Mouse (Mus musculus) urinary bladder, postnatal 10 days (tissue): Measurements from ENCODE around the gene Ankrd55.

ENCODE experiments used
- DNase-seq: peaks from one replicate; pipeline ENCODE4 v3.0.0; 2022; ENCODE audit warnings: low spot score

The Ankrd55 gene

DNA sequence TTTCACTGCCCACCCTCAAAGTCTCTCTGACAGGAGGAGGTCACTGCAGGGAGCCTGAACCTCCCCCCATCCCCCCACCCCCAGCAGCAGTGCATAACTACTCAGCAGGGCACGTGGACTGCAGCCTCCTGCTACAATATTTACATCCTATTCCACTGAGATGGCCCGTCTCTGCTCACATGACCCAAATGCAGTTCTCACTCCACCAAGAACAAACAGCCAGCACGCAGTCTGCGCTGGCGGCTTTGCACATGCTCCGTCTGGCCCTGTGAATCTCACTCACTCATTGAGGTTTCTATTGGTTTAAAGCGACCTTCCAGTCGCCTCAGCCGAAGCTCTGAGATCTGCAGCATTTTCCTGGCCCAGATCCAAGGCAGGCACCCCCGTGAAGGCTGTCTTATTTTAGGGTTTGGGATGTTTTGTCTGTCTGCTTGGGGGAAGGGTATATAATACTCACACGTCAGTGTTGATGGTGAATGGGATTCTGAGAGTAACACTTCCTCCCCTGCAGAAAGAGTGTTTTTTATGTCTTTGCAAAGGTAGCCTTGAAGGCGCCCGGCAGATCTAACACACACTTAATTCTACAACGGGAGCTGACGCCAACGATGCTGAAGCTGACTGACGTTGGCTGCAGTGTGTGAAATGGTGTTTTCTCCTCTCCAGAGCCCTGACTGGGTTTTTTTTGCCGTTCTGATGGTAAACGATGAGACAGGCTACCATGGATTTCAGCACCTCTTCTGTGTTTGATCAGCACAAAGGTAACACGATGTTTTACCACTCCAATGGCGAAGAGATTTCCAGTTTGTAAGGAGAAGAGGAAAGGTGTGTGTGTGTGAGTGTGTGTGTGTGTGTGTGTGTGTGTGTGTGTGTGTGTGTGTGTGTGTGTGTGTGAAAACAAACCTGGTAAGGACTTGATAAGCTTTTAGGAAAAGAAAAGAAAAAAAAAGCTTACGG, at the start of gene Ankrd55:
Gene Ankrd55 (plus strand): TSS at position 227 of the 954 bp plus-strand sequence.
- DNase-seq, result no peak

DNA sequence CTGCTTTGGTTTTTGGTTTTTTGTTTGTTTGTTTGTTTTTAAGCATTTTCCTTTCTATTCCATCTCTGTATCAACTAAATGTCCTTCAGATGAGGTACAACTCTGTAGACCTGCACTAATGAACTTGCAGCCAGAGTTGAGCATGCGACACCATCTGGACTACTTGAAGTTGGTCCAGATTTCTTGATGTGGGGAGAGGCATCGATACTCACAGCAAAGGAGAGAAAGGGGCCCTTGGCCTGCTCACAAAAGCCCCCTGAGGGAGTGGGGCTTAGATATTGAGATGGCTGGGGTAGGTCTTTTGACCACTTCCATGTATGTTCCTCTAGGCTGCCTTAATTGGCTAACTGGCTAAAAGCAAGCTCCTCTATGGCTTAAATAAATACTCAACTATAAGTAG, 49.0 kb upstream of the Ankrd55 start:
- no peak for DNase-seq

DNA sequence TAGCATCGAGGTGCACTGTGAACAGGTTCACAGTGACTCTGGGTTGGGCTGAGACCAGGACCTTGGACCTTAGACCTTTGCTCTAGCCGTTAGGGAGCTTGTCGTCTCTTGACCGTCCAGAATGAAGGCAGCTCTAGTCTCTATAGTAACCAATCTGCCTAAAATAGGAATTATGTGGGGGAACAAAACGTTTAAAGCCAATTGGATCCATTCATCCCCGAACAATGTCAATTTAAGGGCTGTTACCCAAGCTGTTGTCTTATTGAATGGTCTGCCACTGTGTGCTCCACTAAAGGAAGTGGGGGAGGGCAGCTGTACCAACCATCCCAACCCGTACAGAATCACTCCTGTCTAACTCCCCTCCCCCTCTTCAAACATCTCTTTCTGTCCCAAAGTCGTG, 46.8 kb upstream of the Ankrd55 start:
- no peak for DNase-seq

DNA sequence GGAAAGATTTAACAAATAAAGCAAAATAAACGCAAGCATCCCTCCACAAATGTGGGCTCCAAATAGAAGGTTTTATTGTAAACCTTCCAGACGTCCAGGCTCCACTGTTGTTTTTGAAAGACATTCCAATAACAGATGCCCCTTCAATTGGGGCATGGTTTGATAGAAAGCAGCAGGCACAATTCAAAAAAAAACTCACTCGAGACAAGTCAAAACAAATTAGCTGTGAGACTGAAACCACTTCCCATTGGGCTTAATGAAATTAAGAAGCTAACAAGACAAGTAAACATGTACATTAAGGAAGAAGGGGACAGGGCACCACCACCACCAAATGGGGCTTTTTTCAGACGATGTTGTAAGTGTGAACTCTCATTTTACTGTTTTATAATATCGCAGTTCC, 43.1 kb upstream of the Ankrd55 start:
- DNase-seq, result no peak

DNA sequence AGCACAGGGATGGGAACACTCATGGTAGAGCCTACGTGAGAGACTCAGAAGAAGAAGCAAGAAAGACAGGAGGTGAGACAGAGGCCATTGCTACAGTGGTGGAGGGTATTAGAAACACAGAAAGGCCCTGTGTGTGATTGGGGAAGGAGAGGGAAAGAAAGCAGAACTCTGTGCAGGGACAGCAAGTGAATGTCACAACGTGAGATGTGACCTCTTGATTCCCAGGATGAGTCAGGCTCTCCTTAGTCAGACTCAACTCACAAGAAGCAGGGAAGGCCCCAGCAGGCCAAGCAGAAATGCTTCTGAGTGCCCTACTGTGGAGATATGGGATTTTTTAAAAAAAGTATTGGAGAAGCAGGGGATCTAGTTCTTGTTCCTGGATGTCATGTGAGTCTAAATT, 36.8 kb upstream of the Ankrd55 start:
- no peak for DNase-seq

DNA sequence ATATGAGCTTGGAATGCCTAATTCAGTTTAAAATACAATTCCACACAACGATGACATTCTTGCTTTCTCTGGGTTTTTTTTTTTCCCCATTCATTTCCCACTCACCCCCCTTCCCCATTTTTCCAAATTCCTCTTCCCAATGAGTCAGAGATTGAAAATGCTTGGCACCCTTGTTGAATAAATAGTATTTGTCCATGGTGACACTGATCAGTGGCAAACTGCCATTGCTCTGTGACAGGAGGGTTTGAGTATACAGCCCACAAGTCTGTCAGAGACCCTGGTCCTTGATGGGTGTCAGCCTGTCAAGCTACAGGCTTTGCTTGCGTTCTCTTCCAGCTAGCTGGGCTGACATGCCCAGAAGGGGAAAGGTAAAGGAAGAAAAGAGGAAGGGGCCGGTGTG, 36.2 kb upstream of the Ankrd55 start:
- DNase-seq, result no peak

DNA sequence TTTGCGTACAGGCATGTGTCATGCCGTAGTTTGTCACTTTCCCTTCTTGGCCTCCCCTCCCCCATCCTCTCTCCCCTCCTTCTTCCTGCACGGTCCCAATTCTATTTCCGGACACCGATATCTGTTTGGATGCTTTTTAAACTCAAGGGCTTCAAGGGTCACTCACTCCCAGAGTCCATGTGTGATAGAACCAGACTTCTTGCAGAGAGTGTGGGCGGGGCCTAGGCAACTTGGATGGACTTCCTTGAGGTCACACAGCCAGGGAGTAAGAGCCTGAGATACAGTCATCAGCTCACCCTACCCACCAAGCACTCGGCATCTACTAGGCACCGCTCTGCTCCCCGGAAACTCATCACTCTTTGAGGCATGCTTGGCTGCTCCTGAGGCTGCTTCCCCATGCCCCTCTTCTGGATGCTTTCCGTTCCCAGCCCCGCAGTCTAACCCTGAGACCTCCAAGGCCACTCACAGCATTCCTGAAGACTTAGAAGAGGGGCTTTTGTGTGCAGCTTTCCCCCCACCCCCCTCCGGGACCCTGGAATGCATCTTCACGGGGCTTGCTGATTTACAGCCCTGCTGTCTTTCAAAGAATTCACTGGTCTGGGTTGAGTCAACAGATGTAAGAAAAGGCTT, 35.1 kb upstream of the Ankrd55 start:
- no peak for DNase-seq

DNA sequence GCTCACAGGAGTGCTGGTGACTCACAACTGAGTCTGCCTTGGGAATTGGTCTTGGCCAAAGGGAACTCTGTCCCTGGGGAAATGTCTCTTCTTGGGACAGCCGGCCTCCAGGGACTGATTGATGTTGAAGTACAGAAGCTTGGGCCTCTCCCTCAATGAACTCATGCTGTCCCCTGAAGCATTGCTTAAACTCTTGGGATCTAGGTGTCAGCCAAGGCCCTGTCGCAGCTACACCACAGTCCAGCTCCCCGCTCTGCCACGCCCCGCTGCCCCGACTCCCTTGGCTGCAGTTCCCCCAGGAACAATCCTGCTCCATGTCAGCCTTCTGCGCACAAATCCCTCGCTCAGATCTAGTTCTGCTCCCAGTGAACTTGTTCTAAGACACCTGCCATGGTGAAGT, 34.1 kb upstream of the Ankrd55 start:
- DNase-seq, result no peak

DNA sequence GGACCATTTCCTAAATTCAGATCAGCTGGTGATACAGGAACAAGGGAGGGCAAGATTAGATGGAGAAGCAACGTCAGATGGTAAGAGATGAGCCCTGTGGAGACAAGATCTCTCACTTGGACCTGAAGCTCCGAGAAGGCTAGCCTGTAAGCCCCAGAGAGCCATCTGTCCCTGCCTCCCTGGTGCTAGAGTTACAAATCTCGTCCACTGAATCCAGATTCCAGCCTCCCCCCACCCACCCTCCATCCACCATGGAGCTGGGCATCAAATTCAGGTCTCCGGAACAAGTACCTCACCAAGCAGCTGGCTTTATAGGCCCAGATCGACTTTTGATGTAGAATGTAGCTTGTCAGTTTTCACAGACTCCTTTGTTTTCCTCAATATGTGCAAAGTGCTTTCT, 32.4 kb upstream of the Ankrd55 start:
- DNase-seq, result no peak

DNA sequence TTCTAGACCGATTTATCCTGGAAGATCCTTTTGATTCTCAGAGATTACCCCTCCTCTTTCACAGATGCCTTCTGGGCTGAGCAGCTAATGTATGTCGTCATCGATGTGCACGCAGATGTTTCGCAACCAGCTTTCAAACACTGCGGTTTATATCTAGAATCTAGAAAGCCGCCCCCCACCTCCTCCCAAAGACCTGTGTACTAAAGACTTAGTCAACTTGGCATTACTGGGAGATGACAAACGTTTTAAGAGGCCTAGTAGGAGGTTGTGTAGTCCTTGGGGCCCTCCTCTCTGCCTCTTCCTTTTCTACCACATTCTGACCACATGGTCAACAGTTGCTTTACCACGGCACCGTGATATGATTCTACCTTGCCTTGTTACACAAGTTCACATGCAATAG, 29.8 kb upstream of the Ankrd55 start:
- DNase-seq, result no peak

DNA sequence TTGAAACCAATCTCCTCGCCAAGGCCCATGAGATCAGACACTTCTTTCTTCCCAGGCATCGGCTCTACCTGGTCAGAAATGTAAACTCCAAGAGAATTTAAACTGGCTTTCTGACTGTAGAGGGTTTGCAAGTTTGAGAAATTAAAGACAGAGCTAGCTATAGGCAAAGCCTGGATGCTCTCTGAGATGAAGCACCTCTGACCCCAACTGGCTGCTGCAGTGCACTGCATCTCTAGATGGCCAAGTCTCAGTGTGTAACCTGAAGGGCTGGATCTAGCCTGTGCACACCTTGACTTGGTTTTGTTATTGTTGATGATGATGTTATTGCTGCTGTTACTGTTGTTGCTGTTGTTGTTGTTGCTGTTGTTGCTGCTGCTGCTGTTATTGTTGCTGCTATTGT, 28.9 kb upstream of the Ankrd55 start:
- DNase-seq, result no peak

DNA sequence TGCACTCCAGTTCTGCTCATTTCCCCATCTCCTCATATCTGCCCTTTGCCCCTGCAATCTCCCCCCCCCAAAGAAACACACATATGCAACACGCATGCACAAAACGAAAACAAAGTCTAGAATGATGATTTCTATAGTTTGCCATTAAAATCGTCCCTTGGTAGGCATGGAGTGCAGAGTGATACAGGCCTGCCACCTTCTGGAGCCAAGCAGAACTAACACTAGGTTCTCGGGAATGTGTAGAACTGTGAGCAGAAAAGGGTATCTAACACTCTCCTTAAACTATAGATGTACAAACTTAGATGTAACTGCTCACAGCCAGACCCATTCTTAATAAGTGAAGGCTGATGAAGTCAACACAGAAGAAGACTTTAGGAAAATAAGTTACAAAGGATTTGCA, 23.6 kb upstream of the Ankrd55 start:
- DNase-seq, result no peak

DNA sequence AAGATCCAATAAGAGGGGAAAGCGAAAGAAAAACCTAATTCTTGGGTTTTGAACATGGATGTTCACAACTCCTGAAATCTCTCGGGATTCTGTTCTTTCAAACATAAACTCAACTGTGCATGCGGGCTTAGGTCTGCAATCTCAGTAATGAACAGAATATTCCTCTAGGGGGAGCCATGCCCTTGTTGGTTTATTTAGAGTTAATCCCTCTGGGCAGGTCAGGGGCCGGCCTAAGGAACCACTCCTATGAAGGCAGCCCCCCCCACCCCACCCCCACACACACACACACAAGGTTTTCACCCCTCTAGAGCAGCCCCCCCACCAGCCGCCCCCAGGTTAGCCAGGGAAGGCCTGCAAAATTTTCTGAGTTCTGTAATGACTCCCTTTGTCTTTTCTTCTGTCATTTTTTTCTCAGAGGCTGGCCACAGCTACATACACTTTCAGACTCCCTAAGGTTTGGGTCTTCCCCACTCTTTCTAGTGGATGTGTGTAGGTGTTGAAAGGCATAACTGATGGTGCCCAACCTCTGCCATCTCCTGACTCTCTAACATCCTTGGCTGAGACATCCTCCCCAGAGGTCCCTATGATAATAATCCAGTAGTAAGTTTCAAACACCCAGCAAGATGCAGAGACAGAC, 16.2 kb upstream of the Ankrd55 start:
- no peak for DNase-seq

- no peak for DNase-seq
These were observed 13.6 kb upstream of the Ankrd55 start for GRCm38 (mm10) chr13:112274636-112275035.

- no peak for DNase-seq
These were observed 12.3 kb upstream of the Ankrd55 start for GRCm38 (mm10) chr13:112275951-112276350.

DNA sequence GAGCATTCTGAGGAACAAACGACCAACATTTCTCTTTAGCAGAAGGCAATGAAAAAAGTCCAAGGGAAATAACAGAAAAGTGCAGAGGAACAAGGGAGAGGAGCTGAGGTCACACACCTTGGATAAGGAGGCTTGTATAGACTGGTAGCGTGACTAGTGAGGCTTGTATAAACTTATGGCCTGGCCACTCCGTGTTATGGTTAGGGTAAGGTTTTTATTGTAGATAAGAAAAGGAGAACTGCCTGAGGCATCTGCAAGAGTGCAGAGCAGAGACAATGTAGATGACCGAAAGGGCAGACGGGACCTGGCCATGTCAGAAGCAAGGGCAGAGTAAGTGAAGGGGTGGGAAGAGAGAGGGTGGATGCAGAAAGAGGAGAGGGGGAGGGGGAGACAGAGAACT, 10.7 kb upstream of the Ankrd55 start:
- DNase-seq, result no peak

DNA sequence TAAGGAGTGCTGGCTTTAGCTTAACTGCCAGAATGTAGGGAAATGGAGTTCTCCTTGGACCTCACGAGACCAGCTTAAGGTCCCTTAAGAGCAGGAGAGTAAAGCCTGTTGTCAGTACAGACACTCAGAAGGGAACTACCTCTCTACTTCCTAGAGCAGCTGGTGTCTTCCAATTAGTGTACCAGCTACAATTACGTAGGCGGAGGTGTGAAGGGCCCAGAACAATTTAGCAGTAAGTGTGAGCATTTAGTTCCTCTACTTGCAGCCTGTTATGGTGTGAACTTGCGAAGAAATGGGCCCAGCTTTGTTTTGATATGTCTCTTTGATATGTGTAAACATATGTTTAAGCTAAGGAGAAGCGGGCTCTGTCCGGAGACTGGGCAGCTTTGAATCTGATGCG, 10.0 kb upstream of the Ankrd55 start:
- no peak for DNase-seq

DNA sequence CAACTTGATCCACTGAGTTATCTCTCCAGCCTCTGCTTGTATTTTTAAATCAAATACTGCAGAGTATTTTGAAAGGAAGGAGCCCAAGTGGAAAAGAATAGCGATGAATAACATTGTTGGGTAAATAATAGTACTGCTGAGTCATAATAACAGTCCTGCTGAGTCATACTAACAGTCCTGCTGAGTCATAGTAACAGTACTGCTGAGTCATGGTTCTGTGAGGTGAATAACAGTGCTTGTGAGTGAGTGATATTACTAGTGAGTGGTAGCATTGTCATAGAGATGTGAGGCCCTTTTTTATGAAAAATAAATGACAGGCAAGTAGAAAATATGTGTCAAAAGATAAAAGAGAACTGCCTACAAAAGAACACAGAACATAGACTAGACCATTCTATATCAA, 1.1 kb upstream of the Ankrd55 start:
- DNase-seq, result no peak

GRCm38 (mm10) chr13:112287571-112288224, 553 bp upstream of the Ankrd55 start:
- DNase-seq, result no peak

GRCm38 (mm10) chr13:112289338-112289737, 1.1 kb downstream of the Ankrd55 start:
- no peak for DNase-seq

DNA sequence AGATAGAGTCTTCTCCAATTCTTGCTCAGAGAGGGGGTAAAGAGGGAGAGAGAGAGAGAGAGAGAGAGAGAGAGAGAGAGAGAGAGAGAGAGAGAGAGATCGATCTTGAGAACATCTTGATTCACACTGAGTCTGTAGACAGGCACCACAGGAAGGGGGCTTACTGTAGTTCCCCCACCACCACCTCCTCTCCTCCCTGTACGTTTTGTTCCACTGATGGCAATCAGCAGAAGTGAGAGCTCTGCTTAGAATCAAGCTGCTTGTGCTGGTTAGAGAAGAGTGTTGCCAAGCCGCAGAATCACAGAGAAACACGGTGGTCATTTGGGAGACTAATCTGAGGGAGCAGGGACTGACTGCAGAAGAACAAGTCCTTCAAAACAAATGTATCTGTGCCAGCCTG, 1.7 kb downstream of the Ankrd55 start:
- DNase-seq, result no peak

DNA sequence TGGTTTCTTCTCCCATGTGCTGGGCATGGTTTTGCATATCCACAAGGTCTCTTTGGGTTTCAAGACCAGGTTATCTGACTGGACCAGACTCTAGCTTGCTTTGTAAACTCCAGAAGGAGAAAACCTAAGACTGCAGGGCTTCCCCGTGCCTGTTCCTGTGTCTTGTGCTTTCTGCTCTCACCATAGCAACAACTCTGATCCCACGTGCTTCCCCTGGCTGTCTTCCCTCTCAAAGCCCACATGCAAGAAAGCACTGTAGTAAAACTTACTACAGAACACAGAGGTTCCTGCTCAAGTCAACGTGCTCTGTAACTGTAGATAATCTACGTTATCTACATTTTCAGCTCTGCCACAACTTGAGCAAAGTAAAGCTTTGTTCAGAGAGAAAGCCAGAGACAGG, 4.2 kb downstream of the Ankrd55 start:
- no peak for DNase-seq

- DNase-seq, result no peak
These were observed 4.8 kb downstream of the Ankrd55 start for GRCm38 (mm10) chr13:112293092-112293491.
